Mouse (Mus musculus) forebrain, postnatal 0 days (tissue): ENCODE measurements around the gene Tmem37. TPM values are rescaled to one million over a fixed set of nuclear protein-coding genes. Genes with fewer than 3 reads are reported as not detected.

Experiments
- ATAC-seq: fragments of 200-750 bp; cut with Nextera tagmentation; 2 replicates; pipeline ENCODE4 v1.8.0; 2017; ENCODE audit warnings: mild to moderate bottlenecking, moderate library complexity
- DNase-seq: peaks from one replicate; pipeline ENCODE4 v3.0.0-alpha.2; 2015
- H3K27ac ChIP-seq: fragments of 300-500 bp; sonication (generic); 2 replicates; pipeline ENCODE4 v1.5.1; 2014; ENCODE audit warnings: low read depth, mild to moderate bottlenecking, antibody characterized with exemption, low read length, moderate library complexity, mixed read lengths
- H3K27me3 ChIP-seq: fragments of 300-500 bp; sonication (generic); 2 replicates; pipeline ENCODE4 v1.6.1; 2014; ENCODE audit warnings: mild to moderate bottlenecking, low read length, mixed read lengths; ENCODE audit not compliant: insufficient read depth
- H3K36me3 ChIP-seq: fragments of 300-500 bp; sonication (generic); 2 replicates; pipeline ENCODE4 v1.6.1; 2014; ENCODE audit warnings: mild to moderate bottlenecking, moderate library complexity; ENCODE audit not compliant: insufficient read depth
- H3K4me1 ChIP-seq: fragments of 300-500 bp; sonication (generic); 2 replicates; pipeline ENCODE4 v1.6.1; 2014; ENCODE audit warnings: antibody characterized with exemption; ENCODE audit not compliant: insufficient read depth
- H3K4me2 ChIP-seq: fragments of 300-500 bp; sonication (generic); 2 replicates; pipeline ENCODE4 v1.6.1; 2014; ENCODE audit warnings: low read depth, mild to moderate bottlenecking, moderate library complexity
- H3K4me3 ChIP-seq: fragments of 300-500 bp; sonication (generic); 2 replicates; pipeline ENCODE4 v1.5.1; 2014; ENCODE audit warnings: low read depth, low read length, mixed read lengths
- H3K9ac ChIP-seq: fragments of 300-500 bp; sonication (generic); 2 replicates; pipeline ENCODE4 v1.6.1; 2014; ENCODE audit warnings: mild to moderate bottlenecking
- H3K9me3 ChIP-seq: fragments of 300-500 bp; sonication (generic); 2 replicates; pipeline ENCODE4 v1.6.1; 2016; ENCODE audit warnings: low read length
- CTCF ChIP-seq: sonication (generic); IDR thresholded peaks from 2 replicates; pipeline ENCODE4 v1.5.1; 2016; ENCODE audit warnings: antibody characterized with exemption, control low read depth, low read depth
- WGBS: fragments of 180-500 bp; shearing (Covaris S2); extraction: QIAGEN DNeasy Blood & Tissue Kit; methylation state at CpG from one replicate; pipeline ENCODE4 v1.1.7; 2014; 5-methylcytosine and 5-hydroxymethylcytosine counted together
- polyA plus RNA-seq: library from polyadenylated mRNA; unstranded; fragments of >200 nt; fragmentation: Nextera tagmentation; extraction: Ambion mirVana; gene quantifications from 2 replicates; pipeline ENCODE4 v1.2.1, GENCODE M21; 2015
- total RNA-seq: library from RNA; depleted of rRNA; stranded (reverse); fragments of >200 nt; gene quantifications from 2 replicates; pipeline ENCODE4 v1.2.3, GENCODE M21; 2014

Gene Tmem37
- total and polyA plus RNA-seq, 2 experiments from 2014 or later: 6.0 to 6.8 TPM

- H3K27ac ChIP-seq: no peak overlapping the region
- no peak overlapping the region for H3K4me2 ChIP-seq
- no peaks in the 10 kb centered on the region for H3K36me3 ChIP-seq
- H3K4me1 ChIP-seq: peaks cover 9% of the 10 kb centered on the region; the same call in 1 of the 2 replicates
- DNase-seq (no peak), ATAC-seq (no peak)
- H3K4me3 ChIP-seq: no peak overlapping the region
- H3K9ac ChIP-seq: no peak overlapping the region
- WGBS: 92% methylated on average over 4 of the region's 4 CpGs
- peaks cover 13% of the 10 kb centered on the region for H3K27me3 ChIP-seq
- TF ChIP-seq CTCF: no peak
- no peaks in the 10 kb centered on the region for H3K9me3 ChIP-seq
Measured at GRCm38 (mm10) chr1:120071133-120071532, 2.7 kb downstream of the Tmem37 start.

GRCm38 (mm10) chr1:120070168-120070567, 3.7 kb downstream of the Tmem37 start:
- Histone ChIP-seq H3K4me2 (no peak overlapping the region), H3K36me3 (no peaks in the 10 kb centered on the region), H3K9ac (no peak overlapping the region), H3K4me3 (no peak overlapping the region), H3K27ac (no peak overlapping the region), H3K27me3 (peaks cover 13% of the 10 kb centered on the region), H3K9me3 (no peaks in the 10 kb centered on the region), H3K4me1 (peaks cover 9% of the 10 kb centered on the region; the same call in 1 of the 2 replicates)
- no peak for TF ChIP-seq CTCF
- 70% methylated on average over 6 of the region's 6 CpGs for WGBS
- no peak for ATAC-seq
- DNase-seq: no peak

GRCm38 (mm10) chr1:120069120-120069519, 4.8 kb downstream of the Tmem37 start:
- no peak for DNase-seq
- H3K9me3 ChIP-seq: no peaks in the 10 kb centered on the region
- 85% methylated on average over 5 of the region's 5 CpGs for WGBS
- no peak overlapping the region for H3K27ac ChIP-seq
- H3K4me3 ChIP-seq: no peak overlapping the region
- H3K27me3 ChIP-seq: peaks cover 7% of the 10 kb centered on the region
- no peak overlapping the region for H3K9ac ChIP-seq
- no peak for TF ChIP-seq CTCF
- no peak overlapping the region for H3K4me2 ChIP-seq
- no peak for ATAC-seq
- no peaks in the 10 kb centered on the region for H3K36me3 ChIP-seq
- peaks cover 9% of the 10 kb centered on the region; the same call in 1 of the 2 replicates for H3K4me1 ChIP-seq

GRCm38 (mm10) chr1:120066625-120067024, 7.2 kb downstream of the Tmem37 start:
- no peaks in the 10 kb centered on the region for H3K36me3 ChIP-seq
- no peaks in the 10 kb centered on the region for H3K9me3 ChIP-seq
- no peaks in the 10 kb centered on the region for H3K4me1 ChIP-seq
- TF ChIP-seq CTCF: no peak
- H3K27ac ChIP-seq: no peak overlapping the region
- H3K27me3 ChIP-seq: no peaks in the 10 kb centered on the region
- DNase-seq: no peak
- no peak overlapping the region for H3K9ac ChIP-seq
- H3K4me3 ChIP-seq: no peak overlapping the region
- ATAC-seq: no peak
- no peak overlapping the region for H3K4me2 ChIP-seq
- 86% methylated on average over 3 of the region's 3 CpGs for WGBS

- H3K9me3 ChIP-seq: no peaks in the 10 kb centered on the region
- 85% methylated on average over 8 of the region's 8 CpGs for WGBS
- no peaks in the 10 kb centered on the region for H3K4me1 ChIP-seq
- H3K36me3 ChIP-seq: no peaks in the 10 kb centered on the region
- no peak overlapping the region for H3K4me3 ChIP-seq
- H3K4me2 ChIP-seq: no peak overlapping the region
- ATAC-seq: no peak
- TF ChIP-seq CTCF: no peak
- no peak overlapping the region for H3K9ac ChIP-seq
- no peaks in the 10 kb centered on the region for H3K27me3 ChIP-seq
- H3K27ac ChIP-seq: no peak overlapping the region
- no peak for DNase-seq
Measured at GRCm38 (mm10) chr1:120066159-120066558, 7.7 kb downstream of the Tmem37 start.

GRCm38 (mm10) chr1:120064036-120064682, 9.7 kb downstream of the Tmem37 start:
- Histone ChIP-seq H3K27me3 (no peaks in the 10 kb centered on the region), H3K9me3 (no peaks in the 10 kb centered on the region), H3K9ac (no peak overlapping the region), H3K4me1 (no peaks in the 10 kb centered on the region), H3K4me2 (no peak overlapping the region), H3K4me3 (no peak overlapping the region), H3K27ac (no peak overlapping the region), H3K36me3 (no peaks in the 10 kb centered on the region)
- DNase-seq (no peak), ATAC-seq (no peak)
- 92% methylated on average over 11 of the region's 11 CpGs for WGBS
- TF ChIP-seq CTCF: no peak

GRCm38 (mm10) chr1:120062231-120062630, 11.6 kb downstream of the Tmem37 start:
- DNase-seq (no peak), ATAC-seq (no peak)
- no peaks in the 10 kb centered on the region for H3K4me1 ChIP-seq
- no peak overlapping the region for H3K4me2 ChIP-seq
- no peaks in the 10 kb centered on the region for H3K27me3 ChIP-seq
- H3K27ac ChIP-seq: no peak overlapping the region
- no peak for TF ChIP-seq CTCF
- no peak overlapping the region for H3K9ac ChIP-seq
- no peaks in the 10 kb centered on the region for H3K9me3 ChIP-seq
- no peak overlapping the region for H3K4me3 ChIP-seq
- WGBS: 90% methylated on average over 7 of the region's 7 CpGs
- H3K36me3 ChIP-seq: no peaks in the 10 kb centered on the region
